Mouse (Mus musculus) ES-E14 (cell line): ENCODE results near the gene Cdipt. TPM values are rescaled to one million over a fixed set of nuclear protein-coding genes. Genes with fewer than 3 reads are reported as not detected.

Experiments
- DNase-seq: peaks from one replicate; pipeline ENCODE4 v3.0.0-alpha.2; 2013; ENCODE audit warnings: low read depth, low spot score
- H3K27ac ChIP-seq: 2 replicates; pipeline ENCODE4 v1.5.1; 2012; ENCODE audit warnings: low read depth, mild to moderate bottlenecking, low read length, moderate library complexity, mixed read lengths; ENCODE audit not compliant: poor library complexity, insufficient read depth, severe bottlenecking
- H3K36me3 ChIP-seq: 2 replicates; pipeline ENCODE4 v1.6.1; 2012; ENCODE audit warnings: mild to moderate bottlenecking, low read length, moderate library complexity, mixed read lengths; ENCODE audit not compliant: control insufficient read depth, poor library complexity, insufficient read depth, severe bottlenecking
- H3K4me1 ChIP-seq, 2 experiments: fragments of 150-350 bp in 1 of 2; sonication (generic) in 1 of 2; 2 replicates each; pipeline ENCODE4 v1.6.1; 2012; ENCODE audit warnings: low read length in 2 of 2, mild to moderate bottlenecking in 1 of 2, mixed read lengths in 1 of 2; ENCODE audit not compliant: control insufficient read depth in 2 of 2, insufficient read depth in 2 of 2, poor library complexity in 1 of 2
- H3K4me3 ChIP-seq, 2 experiments: fragments of 150-350 bp in 1 of 2; sonication (generic) in 1 of 2; 2 replicates each; pipeline ENCODE4 v1.5.1; 2012; ENCODE audit warnings: low read length in 2 of 2, low read depth in 1 of 2, mild to moderate bottlenecking in 1 of 2, mixed read lengths in 1 of 2; ENCODE audit not compliant: insufficient read depth in 1 of 2, poor library complexity in 1 of 2, severe bottlenecking in 1 of 2
- H3K9ac ChIP-seq: 2 replicates; pipeline ENCODE4 v1.6.1; 2012; ENCODE audit warnings: low read depth, mild to moderate bottlenecking, low read length, mixed read lengths; ENCODE audit not compliant: poor library complexity, insufficient read depth, severe bottlenecking
- H3K9me3 ChIP-seq: fragments of 150-350 bp; sonication (generic); 2 replicates; pipeline ENCODE4 v1.6.1; 2012; ENCODE audit warnings: low read depth, mild to moderate bottlenecking, low read length; ENCODE audit not compliant: control insufficient read depth, insufficient read depth
- CHD2 ChIP-seq: IDR thresholded peaks from 2 replicates; pipeline ENCODE4 v1.6.1; 2014; ENCODE audit warnings: mild to moderate bottlenecking, low read depth, low read length, inconsistent platforms
- HCFC1 ChIP-seq: IDR thresholded peaks from 2 replicates; pipeline ENCODE4 v1.6.1; 2012; ENCODE audit warnings: low read length, inconsistent platforms, borderline replicate concordance; ENCODE audit not compliant: insufficient read depth
- MAFK ChIP-seq: IDR thresholded peaks from 2 replicates; pipeline ENCODE4 v1.6.1; 2014; ENCODE audit warnings: mild to moderate bottlenecking, low read depth, low read length, inconsistent platforms; ENCODE audit not compliant: insufficient read depth
- ZC3H11A ChIP-seq: IDR thresholded peaks from 2 replicates; pipeline ENCODE4 v1.6.1; 2012; ENCODE audit warnings: low read depth, mild to moderate bottlenecking, inconsistent platforms, low read length, borderline replicate concordance
- ZNF384 ChIP-seq: IDR thresholded peaks from 2 replicates; pipeline ENCODE4 v1.6.1; 2012; ENCODE audit warnings: low read depth, low read length, inconsistent platforms
- in situ Hi-C, 2 experiments: fragments of 600-800 bp; cut with MboI; formaldehyde crosslinking; loops; one replicate each; pipeline ENCODE4 v1.15.1; 2025; ENCODE audit warnings: low sequenced_read_pairs in 2 of 2, inconsistent platforms in 1 of 2; ENCODE audit not compliant: unreplicated experiment in 2 of 2
- total RNA-seq: library from RNA; depleted of rRNA; stranded (reverse); fragments of 300-350 nt; gene quantifications from 2 replicates; pipeline ENCODE4 v1.2.3, GENCODE M21; 2012

Gene Cdipt
- total RNA-seq, 1 experiment = 106 TPM

DNA sequence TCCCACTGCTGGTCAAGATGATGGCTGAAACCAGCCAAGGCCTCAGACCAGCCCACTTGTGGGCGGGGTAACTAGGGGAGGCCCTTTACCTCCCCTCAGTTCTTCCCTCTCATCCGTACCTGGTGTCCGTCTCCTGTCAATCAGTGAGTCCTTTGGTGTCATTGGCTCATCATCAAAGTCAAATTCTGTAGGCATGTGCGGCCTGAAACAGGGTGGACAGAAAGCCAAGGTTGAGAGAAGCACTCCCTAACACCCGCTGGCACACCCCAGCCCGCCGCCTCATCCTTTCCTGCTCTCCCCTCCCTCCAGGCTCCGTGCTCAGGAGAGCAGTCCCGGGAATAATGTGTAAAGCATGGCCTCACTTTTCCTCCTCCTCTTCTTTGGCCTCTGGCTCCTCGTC, 40.4 kb downstream of the Cdipt start:
- Histone ChIP-seq H3K9me3 (no peaks in the 10 kb centered on the region), H3K27ac (peak overlapping the region; percentile 84), H3K4me1 (peaks cover 2 to 7% of the 10 kb centered on the region in 2 experiments; a peak in 3 of 4 replicates), H3K9ac (peak overlapping the region; percentile 95), H3K4me3 (peak overlapping the region; percentile 73 to 91), H3K36me3 (peaks cover 12% of the 10 kb centered on the region)
- in situ Hi-C loops = no loop called here
- peak; percentile 83 for DNase-seq
- TF ChIP-seq MAFK = no peak
- TF ChIP-seq HCFC1 = no peak
- TF ChIP-seq ZC3H11A = no peak
- TF ChIP-seq CHD2 = no peak
- TF ChIP-seq ZNF384 = no peak

DNA sequence TGATC, 40.6 kb downstream of the Cdipt start, which contains the start of gene Pagr1b:
Gene Pagr1b, minus strand, starts transcription at position 4 of the 5 bp plus-strand sequence.
- no peaks in the 10 kb centered on the region for H3K9me3 ChIP-seq
- peak within 1 kb of the TSS; percentile 95 for H3K9ac ChIP-seq
- H3K4me1 ChIP-seq = peaks cover 2 to 7% of the 10 kb centered on the region in 2 experiments; a peak in 3 of 4 replicates
- no peak for TF ChIP-seq CHD2
- TF ChIP-seq ZNF384 = no peak
- no peak for TF ChIP-seq MAFK
- no peak for TF ChIP-seq ZC3H11A
- TF ChIP-seq HCFC1 = no peak
- in situ Hi-C loops = no loop called here
- no peak for DNase-seq
- peak within 1 kb of the TSS; percentile 84 for H3K27ac ChIP-seq
- H3K4me3 ChIP-seq = peak within 1 kb of the TSS; percentile 73 to 91
- H3K36me3 ChIP-seq = peaks cover 12% of the 10 kb centered on the region

DNA sequence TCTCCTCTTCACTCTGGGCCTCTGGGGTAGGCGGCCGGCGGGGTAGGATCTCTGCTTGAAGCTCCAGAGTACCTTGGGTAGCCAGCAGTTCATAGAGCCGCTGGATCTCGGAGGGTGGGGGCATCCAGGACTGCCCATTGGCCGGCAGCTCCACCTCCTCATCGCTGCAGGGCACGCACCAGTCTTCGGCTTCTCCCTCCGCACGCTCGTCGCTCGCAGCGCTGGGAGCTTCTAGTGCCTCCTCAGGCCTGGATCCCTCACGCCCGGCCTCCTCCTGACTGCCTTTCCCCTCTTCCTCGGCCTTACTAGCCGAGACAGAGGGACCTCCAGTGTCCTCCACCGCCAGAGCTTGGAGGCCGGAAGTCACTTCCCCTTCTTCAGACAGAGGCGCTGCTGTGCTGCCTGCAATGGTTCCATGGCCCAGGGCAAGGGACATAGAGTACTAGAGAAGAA, 40.8 kb downstream of the Cdipt start:
- peak overlapping the region; percentile 84 for H3K27ac ChIP-seq
- peaks cover 12% of the 10 kb centered on the region for H3K36me3 ChIP-seq
- peak overlapping the region; percentile 73 to 91 for H3K4me3 ChIP-seq
- peaks cover 2 to 7% of the 10 kb centered on the region in 2 experiments; a peak in 3 of 4 replicates for H3K4me1 ChIP-seq
- DNase-seq = no peak
- no peaks in the 10 kb centered on the region for H3K9me3 ChIP-seq
- TF ChIP-seq ZC3H11A = no peak
- TF ChIP-seq ZNF384 = no peak
- TF ChIP-seq HCFC1 = no peak
- TF ChIP-seq CHD2 = no peak
- TF ChIP-seq MAFK = no peak
- in situ Hi-C loops = no loop called here
- peak overlapping the region; percentile 95 for H3K9ac ChIP-seq

DNA sequence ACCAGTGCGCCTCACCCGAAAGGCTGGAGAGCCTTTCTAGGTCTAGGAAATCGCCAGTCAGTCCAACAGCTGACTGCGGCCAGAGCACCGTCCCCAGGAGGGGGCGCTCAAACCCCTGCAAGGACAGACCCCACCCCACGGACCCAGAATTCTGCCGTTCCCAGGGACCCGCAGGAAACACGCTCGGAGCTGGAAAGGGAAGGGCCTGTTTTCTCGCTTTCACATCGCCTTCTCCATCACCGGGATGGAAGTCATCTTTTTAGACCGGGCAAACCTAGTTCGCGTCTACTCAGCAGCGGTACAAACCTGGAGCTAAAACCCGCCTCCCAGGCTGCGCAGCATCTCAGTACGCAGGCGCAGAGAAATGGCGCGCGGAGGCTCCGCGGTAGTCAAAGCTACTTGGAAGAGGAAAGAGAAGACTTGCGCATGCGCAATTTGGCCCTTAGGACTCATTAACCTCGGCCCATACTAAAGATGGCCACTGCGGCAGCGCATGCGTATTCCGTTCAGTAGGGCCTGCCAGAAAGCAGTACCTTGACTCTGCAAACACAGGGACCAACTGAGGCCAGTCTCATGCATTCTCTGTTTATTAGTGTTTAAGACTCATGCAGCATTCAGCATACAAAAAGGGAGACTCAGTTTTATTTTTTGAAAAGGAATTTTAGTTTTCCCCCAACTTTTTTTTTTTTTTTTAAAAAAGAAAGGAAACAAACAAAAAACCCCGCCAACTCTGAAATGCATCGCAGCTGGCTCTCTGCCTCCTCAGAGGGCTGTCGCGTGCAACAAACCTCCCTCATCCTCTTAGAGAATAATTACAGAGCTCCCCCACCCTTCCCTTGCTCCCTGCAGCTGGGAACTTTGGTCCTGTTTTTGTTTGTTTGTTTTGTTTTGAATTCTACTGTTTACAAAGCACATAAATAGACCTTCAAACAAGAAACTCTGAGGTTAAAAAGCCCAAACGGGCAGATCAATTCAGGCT, 41.5 kb downstream of the Cdipt start, which contains the start of gene Pagr1a:
Gene Pagr1a, minus strand, starts transcription at position 382 of the 979 bp plus-strand sequence.
- DNase-seq = peak; percentile 100
- in situ Hi-C loops = no loop called here
- no peak; the same call in 1 of the 2 replicates for TF ChIP-seq MAFK
- TF ChIP-seq HCFC1 = peak; percentile 93
- peak; percentile 76 for TF ChIP-seq ZNF384
- H3K9me3 ChIP-seq = no peaks in the 10 kb centered on the region
- H3K4me3 ChIP-seq = peak within 1 kb of the TSS; percentile 73 to 91
- peaks cover 4 to 9% of the 10 kb centered on the region in 2 experiments; a peak in 3 of 4 replicates for H3K4me1 ChIP-seq
- H3K9ac ChIP-seq = peak within 1 kb of the TSS; percentile 95
- peaks cover 14% of the 10 kb centered on the region for H3K36me3 ChIP-seq
- H3K27ac ChIP-seq = peak within 1 kb of the TSS; percentile 84
